Mouse (Mus musculus) bone marrow macrophage, adult 2 months (primary cell): ENCODE measurements around the gene Xpnpep1.

Experiments used
- CTCF ChIP-seq: IDR thresholded peaks from 2 replicates; pipeline ENCODE4 v1.5.1; 2012; ENCODE audit warnings: low read depth, mild to moderate bottlenecking, low read length, moderate library complexity
- POLR2A ChIP-seq: IDR thresholded peaks from 2 replicates; pipeline ENCODE4 v1.6.1; 2012; ENCODE audit warnings: mild to moderate bottlenecking, low read depth, low read length, borderline replicate concordance

GRCm38 (mm10) chr19:53066531-53066930, 26.5 kb upstream of the Xpnpep1 start:
- no peak for TF ChIP-seq POLR2A
- no peak for TF ChIP-seq CTCF
